Mouse (Mus musculus) cerebral cortex, adult 2 months (tissue): ENCODE measurements around the gene Neurl1b.

Source experiments
- WGBS: fragments of 180-500 bp; shearing (Covaris S2); methylation state at CpG from one replicate; pipeline ENCODE4 v1.1.7; 2018; 5-methylcytosine and 5-hydroxymethylcytosine counted together

Neurl1b gene

GRCm38 (mm10) chr17:26451651-26452295 is 37.1 kb downstream of the Neurl1b start:
- WGBS = 33% methylated on average over 8 of the region's 8 CpGs

- WGBS = 55% methylated on average over 5 of the region's 5 CpGs
These were observed 37.8 kb downstream of the Neurl1b start for GRCm38 (mm10) chr17:26452371-26452972.

- WGBS = 79% methylated on average over 7 of the region's 7 CpGs
These were observed 43.4 kb downstream of the Neurl1b start for GRCm38 (mm10) chr17:26458049-26458448.

GRCm38 (mm10) chr17:26462634-26463170 is 48.1 kb downstream of the Neurl1b start:
- WGBS = 15% methylated on average over 12 of the region's 12 CpGs

- 91% methylated on average over 5 of the region's 5 CpGs for WGBS
These were observed 48.8 kb downstream of the Neurl1b start for GRCm38 (mm10) chr17:26463432-26463831.

- WGBS = 61% methylated on average over 4 of the region's 4 CpGs
These were observed 49.4 kb downstream of the Neurl1b start for GRCm38 (mm10) chr17:26463984-26464383.

GRCm38 (mm10) chr17:26464481-26464880 is 49.9 kb downstream of the Neurl1b start:
- WGBS = 84% methylated on average over 9 of the region's 9 CpGs

GRCm38 (mm10) chr17:26464972-26465371 is 50.3 kb downstream of the Neurl1b start:
- 75% methylated on average over 7 of the region's 7 CpGs for WGBS

GRCm38 (mm10) chr17:26466741-26467150 is 52.1 kb downstream of the Neurl1b start:
- 20% methylated on average over 4 of the region's 4 CpGs for WGBS

GRCm38 (mm10) chr17:26467619-26468018 is 53.0 kb downstream of the Neurl1b start:
- 85% methylated on average over 4 of the region's 4 CpGs for WGBS

GRCm38 (mm10) chr17:26468102-26468894 is 53.7 kb downstream of the Neurl1b start:
- 91% methylated on average over 13 of the region's 13 CpGs for WGBS

- WGBS = 80% methylated on average over 6 of the region's 6 CpGs
These were observed 62.2 kb downstream of the Neurl1b start for GRCm38 (mm10) chr17:26476871-26477270.

GRCm38 (mm10) chr17:26478672-26479071 is 64.0 kb downstream of the Neurl1b start:
- whole genome bisulfite sequencing = 48% methylated on average over 4 of the region's 4 CpGs

- WGBS = 71% methylated on average over 6 of the region's 6 CpGs
These were observed 65.0 kb downstream of the Neurl1b start for GRCm38 (mm10) chr17:26479619-26480018.

- WGBS = 88% methylated on average over 4 of the region's 4 CpGs
These were observed 66.3 kb downstream of the Neurl1b start for GRCm38 (mm10) chr17:26480956-26481355.

GRCm38 (mm10) chr17:26484626-26485421 is 70.2 kb downstream of the Neurl1b start:
- 85% methylated on average over 14 of the region's 14 CpGs for WGBS

- 57% methylated on average over 5 of the region's 5 CpGs for WGBS
These were observed 72.6 kb downstream of the Neurl1b start for GRCm38 (mm10) chr17:26487266-26487665.

- WGBS = 91% methylated on average over 4 of the region's 4 CpGs
These were observed 73.3 kb downstream of the Neurl1b start for GRCm38 (mm10) chr17:26487917-26488316.

- 83% methylated on average over 8 of the region's 8 CpGs for WGBS
These were observed 74.2 kb downstream of the Neurl1b start for GRCm38 (mm10) chr17:26488711-26489403.

- 95% methylated on average over 10 of the region's 10 CpGs for WGBS
These were observed 75.4 kb downstream of the Neurl1b start for GRCm38 (mm10) chr17:26490072-26490471.

- WGBS = 23% methylated on average over 2 of the region's 2 CpGs
These were observed 76.3 kb downstream of the Neurl1b start for GRCm38 (mm10) chr17:26490910-26491309.
